In the genomic region with DNA sequence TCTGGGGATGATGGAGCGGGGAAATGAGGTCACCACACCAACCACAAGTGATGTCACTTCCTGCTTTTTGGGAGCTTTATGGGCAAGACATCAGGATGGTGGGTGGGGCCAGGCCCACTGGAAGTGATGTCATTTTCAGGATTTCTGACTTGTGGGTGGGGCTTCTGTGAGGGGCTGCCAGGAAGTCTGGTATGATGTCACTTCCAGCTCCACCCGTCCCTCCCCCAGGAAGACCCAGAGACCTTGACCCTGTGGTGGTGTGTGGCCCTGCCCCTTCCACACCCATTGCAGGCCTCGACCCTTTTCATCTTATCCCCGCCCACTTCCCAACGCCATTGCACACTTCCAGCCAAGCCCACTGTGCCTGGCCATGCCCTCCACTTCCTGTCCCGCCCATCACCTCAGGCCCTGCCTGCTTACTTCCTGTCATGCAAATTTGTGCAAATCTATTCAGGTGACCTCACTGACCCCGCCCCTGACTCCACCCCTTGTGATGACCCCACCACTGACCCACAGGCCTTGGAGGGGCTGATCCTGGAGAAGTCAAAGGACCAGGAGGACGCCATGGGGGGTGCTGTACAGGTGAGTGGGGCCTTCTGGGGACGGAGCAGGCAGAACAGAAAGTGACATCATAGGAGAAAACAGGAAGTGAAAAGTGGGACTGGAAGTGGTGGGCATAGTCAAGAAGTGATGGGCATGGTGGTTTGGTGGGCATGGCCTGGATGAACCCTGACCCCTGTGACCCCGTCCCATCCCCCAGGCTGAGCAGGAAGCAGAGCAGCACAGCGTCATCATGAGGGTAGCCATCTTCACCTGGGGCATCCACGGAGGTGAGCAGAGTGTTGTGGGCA, we compare ENCODE assay signal across 7 mouse cellular contexts.
DNase-seq lines count a peak whose midpoint lies in the region; ATAC-seq and TF ChIP-seq lines count a peak whose summit lies in the region.

No protein-coding gene starts in this region.

- no peaks in the 10 kb centered on the region for H3K4me1 ChIP-seq in kidney, embryonic 14.5 days (ENCODE audit: control insufficient read depth, insufficient read depth, low read length)
- H3K4me1 ChIP-seq in E14TG2a.4 (replicated peaks; ENCODE audit: low read depth, low read length): peaks cover 5% of the 10 kb centered on the region; the same call in 1 of the 2 replicates
- H3K4me1 ChIP-seq in stomach, postnatal 0 days (replicated peaks; ENCODE audit: control insufficient read depth, insufficient read depth): no peaks in the 10 kb centered on the region
- peaks cover 4% of the 10 kb centered on the region for H3K4me1 ChIP-seq in forebrain, embryonic 15.5 days

- H3K9ac ChIP-seq in kidney, embryonic 14.5 days (ENCODE audit: low read depth, low read length): no peak overlapping the region
- H3K9ac ChIP-seq in stomach, postnatal 0 days (ENCODE audit: low read length): no peak overlapping the region
- no peak overlapping the region for H3K9ac ChIP-seq in forebrain, embryonic 15.5 days (replicated peaks)

- H3K27ac ChIP-seq in kidney, embryonic 14.5 days (ENCODE audit: low read depth, low read length): no peak overlapping the region
- H3K27ac ChIP-seq in stomach, postnatal 0 days (replicated peaks): no peak overlapping the region
- no peak overlapping the region for H3K27ac ChIP-seq in forebrain, embryonic 15.5 days (replicated peaks)

- TF ChIP-seq EP300 in stomach, postnatal 0 days (optimal IDR thresholded peaks at IDR 0.05): no peak

- peaks cover 5% of the 10 kb centered on the region; the same call in 1 of the 2 replicates for H3K9me3 ChIP-seq in kidney, embryonic 14.5 days (ENCODE audit: control insufficient read depth, low read length)
- H3K9me3 ChIP-seq in E14TG2a.4 (ENCODE audit: low read length): peaks cover 50% of the 10 kb centered on the region
- H3K9me3 ChIP-seq in stomach, postnatal 0 days (ENCODE audit: control insufficient read depth, low read length): no peaks in the 10 kb centered on the region
- no peaks in the 10 kb centered on the region for H3K9me3 ChIP-seq in forebrain, embryonic 15.5 days

- H3K4me3 ChIP-seq in kidney, embryonic 14.5 days (ENCODE audit: low read length): no peak overlapping the region
- H3K4me3 ChIP-seq in E14TG2a.4 (replicated peaks; ENCODE audit: low read length): peak overlapping the region; percentile 86; the same call in 1 of the 2 replicates
- no peak overlapping the region for H3K4me3 ChIP-seq in stomach, postnatal 0 days (ENCODE audit: low read depth, low read length)
- H3K4me3 ChIP-seq in forebrain, embryonic 15.5 days: no peak overlapping the region

- DNase-seq in kidney, adult 11 months: peak; percentile 39
- DNase-seq in ZHBTc4 (ENCODE audit: low read depth, low spot score): peak; percentile 69
- DNase-seq in kidney, postnatal 10 days: peak; percentile 38
- DNase-seq in stomach, postnatal 0 days (ENCODE audit: low spot score): peak; percentile 31

- peaks cover 23% of the 10 kb centered on the region for H3K36me3 ChIP-seq in kidney, embryonic 14.5 days (ENCODE audit: control insufficient read depth, insufficient read depth, low read length)
- H3K36me3 ChIP-seq in E14TG2a.4 (ENCODE audit: insufficient read depth, low read length): peaks cover 46% of the 10 kb centered on the region
- H3K36me3 ChIP-seq in stomach, postnatal 0 days (ENCODE audit: control insufficient read depth, insufficient read depth, low read length): peaks cover 7% of the 10 kb centered on the region
- H3K36me3 ChIP-seq in forebrain, embryonic 15.5 days: peaks cover 20% of the 10 kb centered on the region

- H3K27me3 ChIP-seq in kidney, embryonic 14.5 days (ENCODE audit: control insufficient read depth, insufficient read depth, low read length): no peaks in the 10 kb centered on the region
- H3K27me3 ChIP-seq in E14TG2a.4 (ENCODE audit: insufficient read depth, low read length): no peaks in the 10 kb centered on the region
- no peaks in the 10 kb centered on the region for H3K27me3 ChIP-seq in stomach, postnatal 0 days (ENCODE audit: control insufficient read depth, insufficient read depth, low read length)
- no peaks in the 10 kb centered on the region for H3K27me3 ChIP-seq in forebrain, embryonic 15.5 days

- WGBS in kidney, embryonic 14.5 days: 97% methylated on average over 12 of the region's 12 CpGs
- 97% methylated on average over 12 of the region's 12 CpGs for WGBS in stomach, postnatal 0 days
- 94% methylated on average over 12 of the region's 12 CpGs for WGBS in forebrain, embryonic 15.5 days

- ATAC-seq in kidney, embryonic 14.5 days (ENCODE audit: low FRiP score, low TSS enrichment): no peak; the same call in 1 of the 2 replicates
- peak; percentile 3; the same call in 1 of the 2 replicates for ATAC-seq in stomach, postnatal 0 days (ENCODE audit: low FRiP score, low TSS enrichment)
- ATAC-seq in forebrain, embryonic 15.5 days (replicated peaks): no peak

- no peak for TF ChIP-seq CTCF in E14TG2a.4 (conservative IDR thresholded peaks at IDR 0.05; ENCODE audit: low read length)
- TF ChIP-seq CTCF in stomach, postnatal 0 days (IDR thresholded peaks at IDR 0.05; ENCODE audit: low read depth): no peak

- no peak overlapping the region for H3K4me2 ChIP-seq in kidney, embryonic 14.5 days (replicated peaks; ENCODE audit: low read depth, low read length)
- no peak overlapping the region for H3K4me2 ChIP-seq in stomach, postnatal 0 days (replicated peaks; ENCODE audit: low read depth)
- H3K4me2 ChIP-seq in forebrain, embryonic 15.5 days (replicated peaks): no peak overlapping the region
